ENCODE assay signal across 23 mouse cellular contexts in the genomic region with DNA sequence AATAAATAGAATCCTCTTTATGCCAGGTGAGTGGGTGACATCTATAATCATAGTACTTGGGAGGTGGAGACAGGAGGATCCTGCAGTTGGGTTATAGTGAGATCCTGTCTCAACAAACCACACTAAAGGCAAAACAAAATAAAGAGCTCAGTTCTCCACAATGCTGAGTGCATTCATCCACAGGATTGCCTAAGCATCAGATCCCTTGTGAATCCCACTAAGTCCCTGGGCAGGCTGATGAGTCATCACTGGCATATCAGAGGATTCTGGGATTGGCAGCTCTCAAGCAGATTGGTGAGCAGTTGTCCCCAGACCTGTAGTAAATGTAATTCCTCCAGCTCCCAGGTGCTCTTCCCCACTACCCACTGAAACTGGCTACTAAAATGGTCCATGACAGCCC. TPM values are rescaled to one million over a fixed set of nuclear protein-coding genes. Genes with fewer than 3 reads are reported as not detected.
DNase-seq lines count a peak whose midpoint lies in the region; TF ChIP-seq lines count a peak whose summit lies in the region.
"Had no signal": no experiment of that assay in that cellular context is flagged by ENCODE, and none has a peak within 500 bp of the region (broad histone marks: within the 10 kb centered on the region; RNA-seq: fewer than 3 reads in every experiment).

No protein-coding gene starts in this region.

- no peaks in the 10 kb centered on the region for H3K36me3 ChIP-seq in C2C12 (ENCODE audit: control insufficient read depth, insufficient read depth)
- H3K36me3 ChIP-seq: G1E; heart, embryonic 13.5 days had no signal

- no peak for TF ChIP-seq CTCF in C2C12 (IDR thresholded peaks at IDR 0.05; ENCODE audit: control insufficient read depth, insufficient read depth, insufficient read length)

- H3K79me3 ChIP-seq in C2C12 (ENCODE audit: low read depth), result no peaks in the 10 kb centered on the region

- DNase-seq in 3T3-L1 (ENCODE audit: low read depth, low spot score), result peak; percentile 81
- DNase-seq in NIH3T3 (ENCODE audit: low read depth), result peak; percentile 74
- DNase-seq in right cerebral cortex, postnatal 4 days, result no peak
- no peak for DNase-seq in adrenal gland, postnatal 36 days
- no peak for DNase-seq in adrenal gland, adult 2 months
- DNase-seq: adrenal gland, postnatal 10 days; cerebellum, adult 11-12 months; cerebellum, adult 8-10 months; cerebellum, postnatal 10 days; gastrocnemius, postnatal 25 days; heart, adult 2 months; heart, postnatal 14 days; heart, postnatal 4 days; kidney, adult 18-20 months had no signal

- no peaks in the 10 kb centered on the region for H3K27me3 ChIP-seq in C2C12 (ENCODE audit: control insufficient read depth, insufficient read depth, insufficient read length)
- H3K27me3 ChIP-seq: CH12.LX; heart, embryonic 13.5 days had no signal

- no peak overlapping the region for H3K4me3 ChIP-seq in C2C12 (ENCODE audit: insufficient read depth, poor library complexity, severe bottlenecking)
- H3K4me3 ChIP-seq: forebrain, embryonic 10.5 days; heart, adult 2 months; heart, embryonic 10.5 days; heart, embryonic 13.5 days had no signal

- H3K79me2 ChIP-seq in C2C12 (ENCODE audit: control insufficient read depth, insufficient read depth), result no peaks in the 10 kb centered on the region

- no peak overlapping the region for H3ac ChIP-seq in C2C12 (ENCODE audit: control insufficient read depth, insufficient read length, low read depth)

TF ChIP-seq in C2C12, 6 proteins besides CTCF, POLR2A, EP300 and RAD21:
- TF ChIP-seq USF1 (IDR thresholded peaks at IDR 0.05; ENCODE audit: low read depth), result no peak
- TF ChIP-seq CEBPB (IDR thresholded peaks at IDR 0.05; ENCODE audit: low read depth), result peak; percentile 54
- no peak for TF ChIP-seq MYOD1 (IDR thresholded peaks at IDR 0.05; ENCODE audit: control insufficient read depth, insufficient read length, low read depth)
- TF ChIP-seq MYOG (IDR thresholded peaks at IDR 0.05; ENCODE audit: control insufficient read depth, extremely low read depth, insufficient read length), result no peak
- TF ChIP-seq FOSL1 (IDR thresholded peaks at IDR 0.05; ENCODE audit: insufficient read depth, low read length, poor library complexity, severe bottlenecking), result no peak

RNA-seq across cellular contexts. Expression of gene Tvp23a, which starts 3.4 kb away (rescaled TPM):
- polyA plus RNA-seq in C2C12 (2012; fragmentation: generic; extraction: Trizol), result 2.9 TPM
- total RNA-seq in adrenal gland, postnatal 36 days (2021), result 1 to 10 TPM; 1.2 to 1.6 TPM
- total RNA-seq in adrenal gland, adult 2 months (2021), result 1 to 10 TPM; 1.3 to 2.0 TPM
- 1.2 and 1.5 TPM in 2 replicates for polyA plus RNA-seq in adrenal gland, adult 2 months (2012; rRNA removed)
- polyA plus RNA-seq: G1E had no signal

RNA-seq across cellular contexts. Expression of gene Nubp1, which starts 32.0 kb away (rescaled TPM):
- polyA plus RNA-seq in C2C12 (2012; fragmentation: generic; extraction: Trizol), result 67.6 TPM
- total RNA-seq in adrenal gland, postnatal 36 days (2021), result 10 to 100 TPM; 27.3 to 29.6 TPM
- total RNA-seq in adrenal gland, adult 2 months (2021), result 10 to 100 TPM; 25.8 to 27.9 TPM
- 17.2 and 19.7 TPM in 2 replicates for polyA plus RNA-seq in adrenal gland, adult 2 months (2012; rRNA removed)

RNA-seq across cellular contexts. Expression of gene Ciita, which starts 36.1 kb away (rescaled TPM):
- polyA plus RNA-seq in C2C12 (2012; fragmentation: generic; extraction: Trizol), result not detected
- total RNA-seq in adrenal gland, postnatal 36 days (2021), result 1 to 10 TPM; 1.7 TPM
- total RNA-seq in adrenal gland, adult 2 months (2021), result 1 to 10 TPM; 1.4 to 2.0 TPM
- 2.3 and 2.9 TPM in 2 replicates for polyA plus RNA-seq in adrenal gland, adult 2 months (2012; rRNA removed)
- total RNA-seq: hindbrain, postnatal 0 days had no signal
- polyA plus RNA-seq: G1E had no signal

RNA-seq across cellular contexts. Expression of gene Tekt5, which starts 48.4 kb away (rescaled TPM):
- not detected for polyA plus RNA-seq in C2C12 (2012; fragmentation: generic; extraction: Trizol)
- not detected for total RNA-seq in adrenal gland, postnatal 36 days (2021)
- total RNA-seq in adrenal gland, adult 2 months (2021), result not detected
- polyA plus RNA-seq in adrenal gland, adult 2 months (2012; rRNA removed), result 0.09 TPM in 1 of 2 replicates, not detected in the other
- total RNA-seq: CH12.LX; gastrocnemius, adult 8-10 months; gastrocnemius, postnatal 25 days; heart, adult 2 months had no signal
- polyA plus RNA-seq: inflammation-experienced regulatory T-cells, adult 6 months had no signal

Comparison
In these comparisons a context has a peak if more than half of its experiments do, and no peak if none do; other contexts are left out.
1. DNase-seq: peak in 3T3-L1 (single experiment) and NIH3T3 (single experiment); none in right cerebral cortex, postnatal 4 days (single experiment), adrenal gland, postnatal 36 days (0 of 2) and adrenal gland, adult 2 months (single experiment).